Mouse (Mus musculus) hindbrain, embryonic 12.5 days (tissue): ENCODE data around the gene Lrrc55. TPM values are rescaled to one million over a fixed set of nuclear protein-coding genes. Genes with fewer than 3 reads are reported as not detected.
A peak's percentile ranks its signal among the peaks of the same experiment; 100 is the strongest.

Experiments used
- ATAC-seq: fragments of 200-750 bp; cut with Nextera tagmentation; 2 replicates; pipeline ENCODE4 v1.8.0; 2017; ENCODE audit warnings: moderate TSS enrichment; ENCODE audit not compliant: low FRiP score
- H3K27ac ChIP-seq: fragments of 300-500 bp; sonication (generic); 2 replicates; pipeline ENCODE4 v1.5.1; 2016; ENCODE audit warnings: mild to moderate bottlenecking
- H3K27me3 ChIP-seq: fragments of 300-500 bp; sonication (generic); 2 replicates; pipeline ENCODE4 v1.6.1; 2016; ENCODE audit warnings: mild to moderate bottlenecking
- H3K36me3 ChIP-seq: fragments of 300-500 bp; sonication (generic); 2 replicates; pipeline ENCODE4 v1.6.1; 2016; ENCODE audit warnings: mild to moderate bottlenecking
- H3K4me1 ChIP-seq: fragments of 300-500 bp; sonication (generic); 2 replicates; pipeline ENCODE4 v1.6.1; 2016
- H3K4me2 ChIP-seq: fragments of 300-500 bp; sonication (generic); replicated peaks from 2 replicates; pipeline ENCODE4 v1.6.1; 2016; ENCODE audit warnings: mild to moderate bottlenecking
- H3K4me3 ChIP-seq: fragments of 300-500 bp; sonication (generic); 2 replicates; pipeline ENCODE4 v1.5.1; 2016; ENCODE audit warnings: mild to moderate bottlenecking
- H3K9ac ChIP-seq: fragments of 300-500 bp; sonication (generic); 2 replicates; pipeline ENCODE4 v1.6.1; 2016; ENCODE audit warnings: mild to moderate bottlenecking, moderate library complexity
- H3K9me3 ChIP-seq: fragments of 300-500 bp; sonication (generic); replicated peaks from 2 replicates; pipeline ENCODE4 v1.6.1; 2016; ENCODE audit warnings: mild to moderate bottlenecking
- WGBS: fragments of 180-500 bp; shearing (Covaris S2); methylation state at CpG from one replicate; pipeline ENCODE4 v1.1.7; 2016; 5-methylcytosine and 5-hydroxymethylcytosine counted together
- polyA plus RNA-seq: library from polyadenylated mRNA; unstranded; fragments of >200 nt; fragmentation: Nextera tagmentation; extraction: Ambion mirVana; gene quantifications from 2 replicates; pipeline ENCODE4 v1.2.1, GENCODE M21; 2016

The Lrrc55 gene
- polyA plus RNA-seq, 1 experiment from 2014 or later: 3.1 TPM

GRCm38 (mm10) chr2:85138143-85138542 is 58.9 kb downstream of the Lrrc55 start:
- H3K9me3 ChIP-seq: no peaks in the 10 kb centered on the region
- H3K27ac ChIP-seq: no peak overlapping the region
- H3K27me3 ChIP-seq: no peaks in the 10 kb centered on the region
- ATAC-seq: no peak
- no peaks in the 10 kb centered on the region for H3K36me3 ChIP-seq
- 29% methylated on average over 2 of the region's 2 CpGs for WGBS
- H3K4me3 ChIP-seq: no peak overlapping the region
- no peak overlapping the region for H3K9ac ChIP-seq
- no peaks in the 10 kb centered on the region for H3K4me1 ChIP-seq
- no peak overlapping the region for H3K4me2 ChIP-seq

- H3K36me3 ChIP-seq: no peaks in the 10 kb centered on the region
- no peak overlapping the region for H3K9ac ChIP-seq
- H3K4me3 ChIP-seq: 0 out of 2 replicates have a peak overlapping the region, but pooled peaks have one; percentile 9
- no peaks in the 10 kb centered on the region for H3K9me3 ChIP-seq
- no peaks in the 10 kb centered on the region for H3K27me3 ChIP-seq
- ATAC-seq: no peak
- no peaks in the 10 kb centered on the region for H3K4me1 ChIP-seq
- 66% methylated on average over 10 of the region's 10 CpGs for WGBS
- 0 out of 2 replicates have a peak overlapping the region, but pooled peaks have one; percentile 18 for H3K27ac ChIP-seq
- H3K4me2 ChIP-seq: no peak overlapping the region
These were observed 59.3 kb downstream of the Lrrc55 start for GRCm38 (mm10) chr2:85137601-85138140.

- H3K27me3 ChIP-seq: no peaks in the 10 kb centered on the region
- no peaks in the 10 kb centered on the region for H3K36me3 ChIP-seq
- ATAC-seq: no peak
- H3K4me1 ChIP-seq: no peaks in the 10 kb centered on the region
- no peak overlapping the region for H3K9ac ChIP-seq
- H3K9me3 ChIP-seq: no peaks in the 10 kb centered on the region
- H3K27ac ChIP-seq: 0 out of 2 replicates have a peak overlapping the region, but pooled peaks have one; percentile 18
- WGBS: 77% methylated on average over 21 of the region's 21 CpGs
- H3K4me2 ChIP-seq: no peak overlapping the region
- peak overlapping the region; percentile 9; the same call in 1 of the 2 replicates for H3K4me3 ChIP-seq
These were observed 60.0 kb downstream of the Lrrc55 start for GRCm38 (mm10) chr2:85136831-85137520.

GRCm38 (mm10) chr2:85136089-85136488 is 60.9 kb downstream of the Lrrc55 start, which contains the start of gene Aplnr:
Aplnr (plus strand) TSS chr2:85136225.
- H3K36me3 ChIP-seq: no peaks in the 10 kb centered on the region
- no peaks in the 10 kb centered on the region for H3K9me3 ChIP-seq
- 9% methylated on average over 4 of the region's 4 CpGs for WGBS
- H3K4me2 ChIP-seq: no peak within 1 kb of the TSS
- peak within 1 kb of the TSS; percentile 9; the same call in 1 of the 2 replicates for H3K4me3 ChIP-seq
- 0 out of 2 replicates have a peak within 1 kb of the TSS, but pooled peaks have one; percentile 18 for H3K27ac ChIP-seq
- H3K9ac ChIP-seq: no peak within 1 kb of the TSS
- no peaks in the 10 kb centered on the region for H3K27me3 ChIP-seq
- no peaks in the 10 kb centered on the region for H3K4me1 ChIP-seq
- ATAC-seq: 0 out of 2 replicates have a peak, but pooled peaks have one; percentile 30

- WGBS: 68% methylated on average over 1 of the region's 1 CpGs
- ATAC-seq: no peak
These were observed 61.9 kb downstream of the Lrrc55 start for GRCm38 (mm10) chr2:85135099-85135498.

GRCm38 (mm10) chr2:85132204-85132603 is 64.8 kb downstream of the Lrrc55 start:
- Histone ChIP-seq H3K9me3 (no peaks in the 10 kb centered on the region), H3K27me3 (no peaks in the 10 kb centered on the region), H3K4me1 (peaks cover 4% of the 10 kb centered on the region; the same call in 1 of the 2 replicates), H3K4me3 (no peak overlapping the region), H3K4me2 (no peak overlapping the region), H3K36me3 (no peaks in the 10 kb centered on the region), H3K9ac (no peak overlapping the region), H3K27ac (no peak overlapping the region)
- no peak for ATAC-seq
- 69% methylated on average over 2 of the region's 2 CpGs for WGBS

More at GRCm38 (mm10) chr2:85135099-85135498, 61.9 kb downstream of the Lrrc55 start:
- Histone ChIP-seq H3K9me3 (no peaks in the 10 kb centered on the region), H3K4me3 (no peak overlapping the region), H3K9ac (no peak overlapping the region), H3K27me3 (no peaks in the 10 kb centered on the region), H3K36me3 (no peaks in the 10 kb centered on the region), H3K4me2 (no peak overlapping the region), H3K4me1 (peaks cover 4% of the 10 kb centered on the region; the same call in 1 of the 2 replicates), H3K27ac (no peak overlapping the region)

GRCm38 (mm10) chr2:85131724-85132123 is 65.3 kb downstream of the Lrrc55 start:
- Histone ChIP-seq H3K4me3 (no peak overlapping the region), H3K9ac (no peak overlapping the region), H3K27ac (no peak overlapping the region), H3K4me1 (peaks cover 4% of the 10 kb centered on the region; the same call in 1 of the 2 replicates), H3K4me2 (no peak overlapping the region), H3K9me3 (no peaks in the 10 kb centered on the region), H3K27me3 (no peaks in the 10 kb centered on the region), H3K36me3 (no peaks in the 10 kb centered on the region)
- no peak for ATAC-seq
- 15% methylated on average over 1 of the region's 1 CpGs for WGBS

GRCm38 (mm10) chr2:85131226-85131625 is 65.8 kb downstream of the Lrrc55 start:
- peaks cover 4% of the 10 kb centered on the region; the same call in 1 of the 2 replicates for H3K4me1 ChIP-seq
- H3K36me3 ChIP-seq: no peaks in the 10 kb centered on the region
- 26% methylated on average over 2 of the region's 2 CpGs for WGBS
- no peaks in the 10 kb centered on the region for H3K9me3 ChIP-seq
- no peak overlapping the region for H3K9ac ChIP-seq
- H3K27me3 ChIP-seq: no peaks in the 10 kb centered on the region
- no peak overlapping the region for H3K4me2 ChIP-seq
- no peak for ATAC-seq
- no peak overlapping the region for H3K27ac ChIP-seq
- H3K4me3 ChIP-seq: no peak overlapping the region

- Histone ChIP-seq H3K27ac (no peak overlapping the region), H3K4me1 (peaks cover 4% of the 10 kb centered on the region; the same call in 1 of the 2 replicates), H3K4me3 (no peak overlapping the region), H3K4me2 (no peak overlapping the region), H3K9me3 (no peaks in the 10 kb centered on the region), H3K36me3 (no peaks in the 10 kb centered on the region), H3K27me3 (no peaks in the 10 kb centered on the region), H3K9ac (no peak overlapping the region)
- ATAC-seq: no peak
- 41% methylated on average over 6 of the region's 6 CpGs for WGBS
These were observed 67.5 kb downstream of the Lrrc55 start for GRCm38 (mm10) chr2:85129496-85129971.

- H3K27ac ChIP-seq: no peak overlapping the region
- H3K36me3 ChIP-seq: no peaks in the 10 kb centered on the region
- no peak overlapping the region for H3K4me3 ChIP-seq
- H3K4me1 ChIP-seq: no peaks in the 10 kb centered on the region
- H3K9me3 ChIP-seq: no peaks in the 10 kb centered on the region
- ATAC-seq: peak; percentile 91
- H3K9ac ChIP-seq: no peak overlapping the region
- H3K4me2 ChIP-seq: no peak overlapping the region
- H3K27me3 ChIP-seq: no peaks in the 10 kb centered on the region
- WGBS: 21% methylated on average over 1 of the region's 1 CpGs
These were observed 73.0 kb downstream of the Lrrc55 start for GRCm38 (mm10) chr2:85123869-85124535.

- Histone ChIP-seq H3K9me3 (no peaks in the 10 kb centered on the region), H3K4me2 (no peak overlapping the region), H3K27ac (no peak overlapping the region), H3K4me3 (no peak overlapping the region), H3K9ac (no peak overlapping the region), H3K27me3 (no peaks in the 10 kb centered on the region), H3K4me1 (no peaks in the 10 kb centered on the region), H3K36me3 (no peaks in the 10 kb centered on the region)
- WGBS: 24% methylated on average over 5 of the region's 5 CpGs
- peak; percentile 66 for ATAC-seq
These were observed 73.7 kb downstream of the Lrrc55 start for GRCm38 (mm10) chr2:85123187-85123868.
